ENCODE assay signal across 13 mouse cellular contexts in the genomic region with DNA sequence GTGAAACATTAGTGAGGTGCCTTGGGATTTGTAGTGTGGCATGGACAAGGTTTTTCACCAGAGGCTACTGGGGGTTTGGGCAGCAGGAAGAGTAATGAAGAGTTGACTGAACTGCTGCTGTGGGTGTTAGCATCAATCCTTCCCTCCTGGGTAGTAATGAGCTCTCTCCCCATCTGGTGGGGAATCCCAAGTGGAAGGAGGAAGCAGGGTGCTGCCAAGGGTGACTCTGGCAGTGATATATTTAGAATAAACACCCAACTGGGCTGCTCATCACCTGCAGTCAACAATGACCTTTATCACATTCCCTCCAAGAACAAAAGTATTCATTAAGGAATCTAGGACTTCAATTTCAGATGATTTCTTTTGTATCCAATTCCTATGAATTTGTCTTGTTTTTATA.
A peak's percentile ranks its signal among the peaks of the same experiment; 100 is the strongest.
DNase-seq lines count a peak whose midpoint lies in the region.
"Had no signal": no experiment of that assay in that cellular context is flagged by ENCODE, and none has a peak within 500 bp of the region (broad histone marks: within the 10 kb centered on the region; RNA-seq: fewer than 3 reads in every experiment).

No protein-coding gene starts in this region.

- peak; percentile 39 to 45 for DNase-seq in cerebellum, adult 18-20 months
- DNase-seq in cerebellum, postnatal 10 days = no peak
- peak; percentile 28 for DNase-seq in cerebellum, adult 8-10 months
- DNase-seq in cerebellum, adult 9-11 months = peak; percentile 49
- DNase-seq in testis, postnatal 14 days (ENCODE audit: low spot score) = no peak
- DNase-seq in layer of hippocampus, postnatal 25 days (ENCODE audit: extremely low spot score in 1 of 2, low spot score in 1 of 2) = no peak
- DNase-seq: adrenal gland, adult 2 months; adrenal gland, postnatal 25 days; forebrain, postnatal 0 days; gastrocnemius, adult 2 months; gastrocnemius, postnatal 14 days; heart, adult 11 months; kidney, adult 2 months had no signal

Comparison
In these comparisons a context has a peak if more than half of its experiments do, and no peak if none do; other contexts are left out.
1. DNase-seq: peak in cerebellum, adult 18-20 months (2 of 2), cerebellum, adult 8-10 months (single experiment) and cerebellum, adult 9-11 months (single experiment); none in cerebellum, postnatal 10 days (0 of 2), testis, postnatal 14 days (single experiment) and layer of hippocampus, postnatal 25 days (0 of 2).